Mouse (Mus musculus) kidney, embryonic 16.5 days (tissue): ENCODE data around the gene Optc. TPM values are rescaled to one million over a fixed set of nuclear protein-coding genes. Genes with fewer than 3 reads are reported as not detected.

Experiments
- ATAC-seq: fragments of 200-750 bp; cut with Nextera tagmentation; 2 replicates; pipeline ENCODE4 v1.8.0; 2017; ENCODE audit warnings: moderate TSS enrichment; ENCODE audit not compliant: low FRiP score, low TSS enrichment
- H3K27ac ChIP-seq: fragments of 300-500 bp; sonication (generic); 2 replicates; pipeline ENCODE4 v1.5.1; 2014; ENCODE audit warnings: low read length
- H3K27me3 ChIP-seq: fragments of 300-500 bp; sonication (generic); 2 replicates; pipeline ENCODE4 v1.6.1; 2014; ENCODE audit warnings: low read length, control low read depth, mixed read lengths; ENCODE audit not compliant: insufficient read depth
- H3K36me3 ChIP-seq: fragments of 300-500 bp; sonication (generic); 2 replicates; pipeline ENCODE4 v1.6.1; 2014; ENCODE audit warnings: low read length, control low read depth, mixed read lengths; ENCODE audit not compliant: insufficient read depth
- H3K4me1 ChIP-seq: fragments of 300-500 bp; sonication (generic); 2 replicates; pipeline ENCODE4 v1.6.1; 2014; ENCODE audit warnings: low read length, control low read depth, mixed read lengths; ENCODE audit not compliant: insufficient read depth
- H3K4me2 ChIP-seq: fragments of 300-500 bp; sonication (generic); replicated peaks from 2 replicates; pipeline ENCODE4 v1.6.1; 2014; ENCODE audit warnings: low read depth, low read length
- H3K4me3 ChIP-seq: fragments of 300-500 bp; sonication (generic); 2 replicates; pipeline ENCODE4 v1.5.1; 2014; ENCODE audit warnings: mild to moderate bottlenecking, low read length
- H3K9ac ChIP-seq: fragments of 300-500 bp; sonication (generic); replicated peaks from 2 replicates; pipeline ENCODE4 v1.6.1; 2014; ENCODE audit warnings: low read length
- H3K9me3 ChIP-seq: fragments of 300-500 bp; sonication (generic); 2 replicates; pipeline ENCODE4 v1.6.1; 2016; ENCODE audit warnings: low read length, control low read depth
- WGBS: fragments of 180-500 bp; shearing (Covaris S2); extraction: QIAGEN DNeasy Blood & Tissue Kit; methylation state at CpG from one replicate; pipeline ENCODE4 v1.1.7; 2014; 5-methylcytosine and 5-hydroxymethylcytosine counted together
- polyA plus RNA-seq: library from polyadenylated mRNA; unstranded; fragments of >200 nt; fragmentation: Nextera tagmentation; extraction: Ambion mirVana; gene quantifications from 2 replicates; pipeline ENCODE4 v1.2.1, GENCODE M21; 2015

Gene Optc
- polyA plus RNA-seq, 1 experiment from 2014 or later = 0.47 TPM

- Histone ChIP-seq H3K9ac (no peak overlapping the region), H3K4me3 (no peak overlapping the region), H3K27ac (no peak overlapping the region), H3K27me3 (no peaks in the 10 kb centered on the region), H3K4me1 (no peaks in the 10 kb centered on the region), H3K4me2 (no peak overlapping the region), H3K36me3 (no peaks in the 10 kb centered on the region), H3K9me3 (no peaks in the 10 kb centered on the region)
- ATAC-seq = no peak
- WGBS = 83% methylated on average over 10 of the region's 10 CpGs
These were observed 36.6 kb downstream of the Optc start for GRCm38 (mm10) chr1:133871241-133871640.

GRCm38 (mm10) chr1:133869221-133869620 lies 38.6 kb downstream of the Optc start:
- ATAC-seq = no peak
- Histone ChIP-seq H3K9ac (no peak overlapping the region), H3K9me3 (no peaks in the 10 kb centered on the region), H3K36me3 (no peaks in the 10 kb centered on the region), H3K4me3 (no peak overlapping the region), H3K4me2 (no peak overlapping the region), H3K27me3 (no peaks in the 10 kb centered on the region), H3K4me1 (no peaks in the 10 kb centered on the region), H3K27ac (no peak overlapping the region)
- 31% methylated on average over 2 of the region's 2 CpGs for WGBS

GRCm38 (mm10) chr1:133863257-133863997 lies 44.4 kb downstream of the Optc start:
- H3K27ac ChIP-seq = peak overlapping the region; percentile 71
- no peaks in the 10 kb centered on the region for H3K27me3 ChIP-seq
- no peak overlapping the region for H3K4me3 ChIP-seq
- H3K9me3 ChIP-seq = no peaks in the 10 kb centered on the region
- no peaks in the 10 kb centered on the region for H3K36me3 ChIP-seq
- H3K4me1 ChIP-seq = peaks cover 31% of the 10 kb centered on the region
- peak; percentile 70 for ATAC-seq
- WGBS = 7% methylated on average over 10 of the region's 10 CpGs
- no peak overlapping the region for H3K9ac ChIP-seq
- no peak overlapping the region for H3K4me2 ChIP-seq

GRCm38 (mm10) chr1:133861028-133861427 lies 46.8 kb downstream of the Optc start:
- no peaks in the 10 kb centered on the region for H3K36me3 ChIP-seq
- no peak overlapping the region for H3K27ac ChIP-seq
- no peak overlapping the region for H3K9ac ChIP-seq
- H3K27me3 ChIP-seq = no peaks in the 10 kb centered on the region
- ATAC-seq = no peak
- no peak overlapping the region for H3K4me3 ChIP-seq
- no peaks in the 10 kb centered on the region for H3K9me3 ChIP-seq
- peaks cover 42% of the 10 kb centered on the region for H3K4me1 ChIP-seq
- WGBS = 56% methylated on average over 5 of the region's 5 CpGs
- H3K4me2 ChIP-seq = no peak overlapping the region

- ATAC-seq = no peak
- 62% methylated on average over 20 of the region's 20 CpGs for WGBS
- Histone ChIP-seq H3K9me3 (no peaks in the 10 kb centered on the region), H3K36me3 (no peaks in the 10 kb centered on the region), H3K27me3 (no peaks in the 10 kb centered on the region), H3K27ac (peak overlapping the region; percentile 58), H3K4me2 (no peak overlapping the region), H3K9ac (peak overlapping the region; percentile 24; the same call in 1 of the 2 replicates), H3K4me3 (no peak overlapping the region), H3K4me1 (peaks cover 51% of the 10 kb centered on the region)
These were observed 47.7 kb downstream of the Optc start for GRCm38 (mm10) chr1:133859821-133860711.

- H3K4me2 ChIP-seq = no peak overlapping the region
- H3K4me3 ChIP-seq = no peak overlapping the region
- H3K9me3 ChIP-seq = no peaks in the 10 kb centered on the region
- 67% methylated on average over 6 of the region's 6 CpGs for WGBS
- ATAC-seq = no peak
- H3K9ac ChIP-seq = no peak overlapping the region
- H3K27ac ChIP-seq = peak overlapping the region; percentile 58
- no peaks in the 10 kb centered on the region for H3K36me3 ChIP-seq
- H3K27me3 ChIP-seq = no peaks in the 10 kb centered on the region
- H3K4me1 ChIP-seq = peaks cover 60% of the 10 kb centered on the region
These were observed 48.5 kb downstream of the Optc start for GRCm38 (mm10) chr1:133859257-133859656.

GRCm38 (mm10) chr1:133857781-133858180 lies 50.0 kb downstream of the Optc start:
- H3K4me3 ChIP-seq = no peak overlapping the region
- ATAC-seq = no peak
- WGBS = 87% methylated on average over 5 of the region's 5 CpGs
- no peaks in the 10 kb centered on the region for H3K9me3 ChIP-seq
- H3K9ac ChIP-seq = no peak overlapping the region
- H3K27me3 ChIP-seq = peaks cover 4% of the 10 kb centered on the region; the same call in 1 of the 2 replicates
- no peak overlapping the region for H3K4me2 ChIP-seq
- H3K36me3 ChIP-seq = no peaks in the 10 kb centered on the region
- H3K27ac ChIP-seq = no peak overlapping the region
- peaks cover 47% of the 10 kb centered on the region for H3K4me1 ChIP-seq

GRCm38 (mm10) chr1:133857171-133857570 lies 50.6 kb downstream of the Optc start:
- no peaks in the 10 kb centered on the region for H3K36me3 ChIP-seq
- no peak for ATAC-seq
- no peak overlapping the region for H3K4me3 ChIP-seq
- peaks cover 47% of the 10 kb centered on the region for H3K4me1 ChIP-seq
- H3K27ac ChIP-seq = no peak overlapping the region
- 82% methylated on average over 5 of the region's 5 CpGs for WGBS
- H3K9ac ChIP-seq = no peak overlapping the region
- H3K4me2 ChIP-seq = no peak overlapping the region
- no peaks in the 10 kb centered on the region for H3K9me3 ChIP-seq
- peaks cover 4% of the 10 kb centered on the region; the same call in 1 of the 2 replicates for H3K27me3 ChIP-seq

- H3K4me2 ChIP-seq = no peak overlapping the region
- H3K4me1 ChIP-seq = peaks cover 47% of the 10 kb centered on the region
- peaks cover 4% of the 10 kb centered on the region; the same call in 1 of the 2 replicates for H3K27me3 ChIP-seq
- H3K9ac ChIP-seq = no peak overlapping the region
- H3K27ac ChIP-seq = no peak overlapping the region
- H3K36me3 ChIP-seq = no peaks in the 10 kb centered on the region
- H3K9me3 ChIP-seq = no peaks in the 10 kb centered on the region
- 59% methylated on average over 3 of the region's 3 CpGs for WGBS
- ATAC-seq = no peak
- H3K4me3 ChIP-seq = no peak overlapping the region
These were observed 51.1 kb downstream of the Optc start for GRCm38 (mm10) chr1:133856655-133857054.
